Mouse (Mus musculus): ENCODE data around the gene Cldn24. TPM values are rescaled to one million over a fixed set of nuclear protein-coding genes. Genes with fewer than 3 reads are reported as not detected.
"Not testable (repeated sequence)": the region's sequence is repeated elsewhere in the genome, so short reads cannot be mapped to it uniquely, and the experiment has no call there.

The Cldn24 gene
- polyA plus RNA-seq, 1 experiment from 2014 or later: not detected

DNA sequence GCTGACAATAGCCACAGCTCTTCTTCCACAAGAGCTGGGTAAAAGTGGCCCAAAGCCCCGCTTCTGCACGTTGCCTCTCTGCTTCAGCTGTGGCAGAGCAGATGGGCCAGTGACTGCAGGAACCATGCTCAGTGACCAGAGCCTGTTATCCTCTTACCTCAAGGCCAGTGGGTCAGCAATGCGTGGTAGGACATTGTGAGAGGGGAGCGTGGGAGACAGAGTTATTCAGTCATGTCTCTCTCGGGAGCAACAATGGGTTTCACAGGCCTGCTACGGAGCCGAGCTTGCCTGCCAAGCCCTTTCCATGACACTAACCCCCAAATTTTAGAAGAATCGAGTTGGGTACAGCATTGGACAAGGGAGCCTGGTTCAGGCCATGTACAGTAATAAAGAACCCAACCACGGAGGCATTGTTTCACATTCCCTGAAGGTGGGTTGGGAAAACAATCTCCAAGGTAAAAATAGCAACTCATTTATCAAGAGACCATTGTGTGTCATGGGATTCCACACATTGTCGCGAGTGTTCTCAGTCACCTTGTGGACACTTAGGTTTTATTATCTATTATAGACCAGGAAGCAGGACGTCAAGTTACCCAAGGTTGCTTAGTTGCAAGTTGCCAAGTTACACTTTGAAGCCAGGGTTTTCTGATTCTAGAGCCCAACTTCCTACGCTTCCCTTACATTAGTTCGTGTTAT lies 11.8 kb upstream of the Cldn24 start:
- no peak for ATAC-seq
- 74% methylated on average over 14 of the region's 14 CpGs for WGBS
- Histone ChIP-seq H3K4me1 (ENCODE audit: insufficient read depth, low read depth, low read length) (no peaks in the 10 kb centered on the region), H3K9ac (replicated peaks; ENCODE audit: low read depth) (no peak overlapping the region), H3K36me3 (ENCODE audit: insufficient read depth, low read length) (no peaks in the 10 kb centered on the region), H3K4me3 (ENCODE audit: low read depth, low read length) (no peak overlapping the region), H3K27ac (ENCODE audit: low read length) (no peak overlapping the region), H3K27me3 (replicated peaks; ENCODE audit: insufficient read depth, low read length) (no peaks in the 10 kb centered on the region), H3K4me2 (replicated peaks; ENCODE audit: low read depth, low read length) (no peak overlapping the region), H3K9me3 (ENCODE audit: low read length) (no peaks in the 10 kb centered on the region)
- TF ChIP-seq CTCF (IDR thresholded peaks at IDR 0.05): no peak
- TF ChIP-seq EP300 (IDR thresholded peaks at IDR 0.05): no peak
- no peak for DNase-seq (ENCODE audit: low spot score)

DNA sequence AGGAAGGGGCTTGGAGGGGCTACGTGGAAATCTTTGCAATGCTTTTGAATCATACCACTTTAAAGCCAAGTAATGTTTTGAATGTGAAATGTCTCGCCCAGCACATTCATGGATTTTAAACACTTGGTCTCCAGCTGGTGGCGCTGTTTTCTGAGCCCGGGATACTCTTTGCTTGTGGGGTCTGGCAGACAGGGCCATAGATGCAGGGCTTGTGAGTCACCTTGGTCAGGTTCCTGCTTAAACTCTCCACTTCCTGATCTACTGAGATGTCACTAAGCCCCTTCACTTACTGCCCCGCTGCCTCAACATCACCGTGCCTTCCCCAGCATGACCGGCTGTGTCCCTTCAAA lies 11.3 kb upstream of the Cldn24 start:
- Histone ChIP-seq H3K9me3 (ENCODE audit: low read length) (no peaks in the 10 kb centered on the region), H3K27ac (ENCODE audit: low read length) (no peak overlapping the region), H3K36me3 (ENCODE audit: insufficient read depth, low read length) (no peaks in the 10 kb centered on the region), H3K4me3 (ENCODE audit: low read depth, low read length) (no peak overlapping the region), H3K9ac (replicated peaks; ENCODE audit: low read depth) (no peak overlapping the region), H3K4me1 (ENCODE audit: insufficient read depth, low read depth, low read length) (no peaks in the 10 kb centered on the region), H3K4me2 (replicated peaks; ENCODE audit: low read depth, low read length) (no peak overlapping the region), H3K27me3 (replicated peaks; ENCODE audit: insufficient read depth, low read length) (no peaks in the 10 kb centered on the region)
- 68% methylated on average over 7 of the region's 7 CpGs for WGBS
- TF ChIP-seq EP300 (IDR thresholded peaks at IDR 0.05): no peak
- no peak for TF ChIP-seq CTCF (IDR thresholded peaks at IDR 0.05)
- DNase-seq (ENCODE audit: low spot score): no peak
- ATAC-seq: no peak

DNA sequence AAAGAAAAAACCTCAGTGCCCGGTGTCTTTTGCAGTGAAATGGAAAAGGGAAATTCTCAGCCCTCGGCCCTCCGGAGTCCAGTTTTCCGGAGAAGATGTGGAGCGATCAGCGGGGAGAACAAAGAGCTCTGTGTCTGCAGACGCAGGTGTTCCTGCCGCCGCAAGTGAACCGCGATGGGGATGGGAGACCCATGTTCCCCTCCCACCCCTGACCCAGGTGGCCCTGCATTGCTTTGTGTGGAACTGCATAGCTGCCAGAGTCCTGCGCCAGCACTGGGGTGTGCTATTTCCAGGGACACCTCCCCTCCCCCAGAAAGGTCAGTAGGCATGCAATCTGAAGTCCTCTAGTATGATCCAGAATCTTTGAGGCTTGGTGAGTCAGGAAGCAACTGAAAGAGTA lies 10.7 kb upstream of the Cldn24 start:
- no peak overlapping the region for H3K27ac ChIP-seq (ENCODE audit: low read length)
- WGBS: 71% methylated on average over 12 of the region's 12 CpGs
- H3K9me3 ChIP-seq (ENCODE audit: low read length): no peaks in the 10 kb centered on the region
- H3K36me3 ChIP-seq (ENCODE audit: insufficient read depth, low read length): no peaks in the 10 kb centered on the region
- no peak overlapping the region for H3K9ac ChIP-seq (replicated peaks; ENCODE audit: low read depth)
- TF ChIP-seq EP300 (IDR thresholded peaks at IDR 0.05): no peak
- H3K4me2 ChIP-seq (replicated peaks; ENCODE audit: low read depth, low read length): no peak overlapping the region
- H3K4me1 ChIP-seq (ENCODE audit: insufficient read depth, low read depth, low read length): no peaks in the 10 kb centered on the region
- no peak overlapping the region for H3K4me3 ChIP-seq (ENCODE audit: low read depth, low read length)
- DNase-seq (ENCODE audit: low spot score) (no peak), ATAC-seq (no peak)
- H3K27me3 ChIP-seq (replicated peaks; ENCODE audit: insufficient read depth, low read length): no peaks in the 10 kb centered on the region

DNA sequence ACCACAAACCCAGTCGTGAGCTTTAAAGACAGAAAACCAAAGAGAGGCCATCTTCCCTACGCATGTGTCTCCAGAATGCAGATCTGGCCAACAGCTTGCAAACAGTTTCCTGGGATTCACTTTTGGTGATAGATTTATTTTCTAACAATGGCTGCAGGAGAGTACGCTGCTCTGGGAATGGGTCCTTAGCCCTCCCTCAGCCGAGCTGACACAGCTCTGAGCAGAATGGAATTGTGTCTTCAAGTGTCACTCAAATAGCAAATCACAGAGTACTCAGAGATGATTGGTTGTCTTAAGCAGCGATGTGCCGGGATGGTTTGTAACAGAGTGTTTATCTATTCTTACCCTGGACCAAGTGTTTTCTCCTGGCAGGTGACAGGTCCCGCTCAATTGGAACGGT lies 2.9 kb upstream of the Cldn24 start:
- Histone ChIP-seq H3K27me3 (replicated peaks; ENCODE audit: insufficient read depth, low read length) (no peaks in the 10 kb centered on the region), H3K9ac (replicated peaks; ENCODE audit: low read depth) (no peak overlapping the region), H3K4me3 (ENCODE audit: low read depth, low read length) (no peak overlapping the region), H3K27ac (ENCODE audit: low read length) (no peak overlapping the region), H3K9me3 (ENCODE audit: low read length) (no peaks in the 10 kb centered on the region), H3K36me3 (ENCODE audit: insufficient read depth, low read length) (no peaks in the 10 kb centered on the region), H3K4me1 (ENCODE audit: insufficient read depth, low read depth, low read length) (no peaks in the 10 kb centered on the region), H3K4me2 (replicated peaks; ENCODE audit: low read depth, low read length) (no peak overlapping the region)
- 72% methylated on average over 8 of the region's 8 CpGs for WGBS
- no peak for TF ChIP-seq CTCF (IDR thresholded peaks at IDR 0.05)
- DNase-seq (ENCODE audit: low spot score) (no peak), ATAC-seq (no peak)

DNA sequence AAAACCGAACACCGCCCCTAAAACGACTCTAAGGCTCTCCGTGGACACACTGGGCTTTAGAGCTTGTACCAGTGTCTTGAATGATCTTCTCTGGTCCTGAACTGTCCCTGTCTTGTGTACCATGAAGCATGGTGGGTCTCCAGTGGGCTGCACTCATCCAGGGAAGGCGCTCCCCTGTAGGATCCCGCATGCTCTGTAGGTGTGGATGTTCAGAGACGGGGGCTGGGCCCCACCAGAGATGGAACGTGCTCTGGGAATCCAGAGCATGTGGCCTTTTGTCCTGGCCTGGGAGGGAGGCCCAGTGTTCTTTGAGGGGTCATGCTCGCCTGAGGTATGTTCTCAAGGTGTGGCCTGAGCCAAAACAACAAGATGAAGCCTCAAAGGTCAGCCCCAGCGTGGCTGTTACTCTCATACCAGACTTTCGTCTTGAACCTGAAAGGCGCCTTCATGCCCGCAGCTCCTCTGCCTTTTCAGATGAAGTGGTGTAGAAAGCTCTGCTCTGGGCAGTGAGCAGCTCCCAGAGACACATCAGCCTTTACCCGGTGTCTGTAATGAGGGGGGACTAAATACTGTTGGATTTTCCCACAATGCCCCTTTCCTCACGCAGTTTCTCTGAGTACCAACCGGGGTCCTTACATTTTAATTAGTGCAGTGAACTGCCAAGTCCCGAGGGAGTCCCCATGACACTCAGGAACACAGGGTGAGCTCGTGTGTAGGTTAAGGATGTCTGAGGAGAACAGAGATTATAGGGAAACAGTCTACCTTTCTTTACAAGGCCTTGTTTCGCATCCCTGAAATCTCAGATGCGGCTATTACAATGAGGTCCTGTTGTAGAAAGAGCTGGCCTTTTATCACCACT lies 800 bp upstream of the Cldn24 start:
- Histone ChIP-seq H3K36me3 (ENCODE audit: insufficient read depth, low read length) (no peaks in the 10 kb centered on the region), H3K4me3 (ENCODE audit: low read depth, low read length) (no peak overlapping the region), H3K9ac (replicated peaks; ENCODE audit: low read depth) (no peak overlapping the region), H3K27me3 (replicated peaks; ENCODE audit: insufficient read depth, low read length) (no peaks in the 10 kb centered on the region), H3K9me3 (ENCODE audit: low read length) (no peaks in the 10 kb centered on the region), H3K27ac (ENCODE audit: low read length) (no peak overlapping the region), H3K4me1 (ENCODE audit: insufficient read depth, low read depth, low read length) (no peaks in the 10 kb centered on the region), H3K4me2 (replicated peaks; ENCODE audit: low read depth, low read length) (no peak overlapping the region)
- WGBS: 85% methylated on average over 20 of the region's 20 CpGs
- no peak for TF ChIP-seq EP300 (IDR thresholded peaks at IDR 0.05)
- no peak for TF ChIP-seq CTCF (IDR thresholded peaks at IDR 0.05)
- no peak for ATAC-seq
- DNase-seq (ENCODE audit: low spot score): no peak

DNA sequence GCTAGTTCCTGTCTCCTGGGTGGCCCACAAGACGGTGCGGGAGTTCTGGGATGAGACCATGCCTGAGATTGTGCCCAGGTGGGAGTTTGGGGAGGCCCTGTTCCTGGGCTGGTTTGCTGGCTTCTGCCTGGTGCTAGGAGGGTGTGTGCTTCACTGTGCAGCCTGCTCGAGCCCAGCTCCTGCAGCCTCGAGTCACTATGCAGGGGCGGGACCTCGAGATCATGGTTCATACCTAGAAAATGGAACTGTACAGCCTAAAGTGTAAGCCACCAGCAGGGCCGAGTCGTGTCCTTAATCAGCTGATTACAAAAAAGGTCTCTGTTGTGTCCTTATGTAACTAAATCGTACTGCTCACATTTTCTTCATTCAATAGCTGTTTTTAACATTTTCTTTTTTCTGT lies 598 bp downstream of the Cldn24 start:
- H3K4me2 ChIP-seq (replicated peaks; ENCODE audit: low read depth, low read length); H3K27me3 ChIP-seq (replicated peaks; ENCODE audit: insufficient read depth, low read length); H3K9me3 ChIP-seq (ENCODE audit: low read length); H3K9ac ChIP-seq (replicated peaks; ENCODE audit: low read depth); H3K4me3 ChIP-seq (ENCODE audit: low read depth, low read length); ATAC-seq; H3K4me1 ChIP-seq (ENCODE audit: insufficient read depth, low read depth, low read length); DNase-seq (ENCODE audit: low spot score); H3K36me3 ChIP-seq (ENCODE audit: insufficient read depth, low read length); H3K27ac ChIP-seq (ENCODE audit: low read length): not testable (repeated sequence)
- WGBS: 70% methylated on average over 7 of the region's 9 CpGs

All from lung, postnatal 0 days (tissue).